Mouse (Mus musculus) CH12.LX (cell line): ENCODE results near the gene Ceacam20. TPM values are rescaled to one million over a fixed set of nuclear protein-coding genes. Genes with fewer than 3 reads are reported as not detected.
"Not testable (repeated sequence)": the region's sequence is repeated elsewhere in the genome, so short reads cannot be mapped to it uniquely, and the experiment has no call there.

ENCODE experiments used
- DNase-seq: peaks from one replicate; pipeline ENCODE4 v3.0.0-alpha.2; 2013; ENCODE audit errors: extremely low read depth
- H3K27ac ChIP-seq: 2 replicates; pipeline ENCODE4 v1.5.1; 2012; ENCODE audit warnings: low read depth, mild to moderate bottlenecking, control low read depth, moderate library complexity; ENCODE audit not compliant: insufficient read depth
- H3K27me3 ChIP-seq: replicated peaks from 2 replicates; pipeline ENCODE3; 2012; ENCODE audit warnings: inconsistent platforms
- H3K36me3 ChIP-seq, 2 experiments: replicated peaks in 1 of 2; 2 replicates each; pipeline versions ENCODE3 to v1.6.1; 2012; ENCODE audit warnings: inconsistent platforms in 1 of 2, low read length in 1 of 2, mild to moderate bottlenecking in 1 of 2, mixed read lengths in 1 of 2, moderate library complexity in 1 of 2; ENCODE audit not compliant: control insufficient read depth in 1 of 2, insufficient read depth in 1 of 2
- H3K4me1 ChIP-seq, 2 experiments: 2 replicates each; pipeline ENCODE4 v1.6.1; 2012; ENCODE audit warnings: inconsistent platforms in 1 of 2, moderate library complexity in 1 of 2; ENCODE audit not compliant: insufficient read depth in 2 of 2, control insufficient read depth in 1 of 2
- H3K4me2 ChIP-seq: 2 replicates; pipeline ENCODE4 v1.6.1; 2012; ENCODE audit warnings: low read depth, mild to moderate bottlenecking, control low read depth; ENCODE audit not compliant: poor library complexity, insufficient read depth, severe bottlenecking
- H3K4me3 ChIP-seq, 3 experiments: fragments of 150-350 bp in 1 of 3; sonication (generic) in 1 of 3; replicated peaks in 1 of 3; 2 replicates each; pipeline versions ENCODE3 to v1.5.1; 2011 to 2012; ENCODE audit warnings: low read depth in 2 of 3, low read length in 2 of 3, mild to moderate bottlenecking in 2 of 3, moderate library complexity in 2 of 3, control low read depth in 1 of 3, improper control_type of control experiment in 1 of 3, inconsistent platforms in 1 of 3, mixed read lengths in 1 of 3; ENCODE audit not compliant: poor library complexity in 1 of 3
- H3K79me2 ChIP-seq: replicated peaks from 2 replicates; pipeline ENCODE4 v1.6.1; 2012; ENCODE audit warnings: mild to moderate bottlenecking, moderate library complexity; ENCODE audit not compliant: control insufficient read depth, poor library complexity, insufficient read depth, severe bottlenecking; ENCODE audit errors: extremely low read depth
- H3K9ac ChIP-seq: 2 replicates; pipeline ENCODE4 v1.6.1; 2012; ENCODE audit warnings: low read depth, mild to moderate bottlenecking, control low read depth, moderate library complexity; ENCODE audit not compliant: insufficient read depth
- H3K9me3 ChIP-seq: replicated peaks from 2 replicates; pipeline ENCODE3; 2012; ENCODE audit warnings: low read length, inconsistent platforms, mixed read lengths
- CHD1 ChIP-seq: IDR thresholded peaks from 2 replicates; pipeline ENCODE4 v1.6.1; 2012; ENCODE audit warnings: low read depth, low read length, improper control_type of control experiment, inconsistent platforms
- CHD2 ChIP-seq: IDR thresholded peaks from 2 replicates; pipeline ENCODE4 v1.6.1; 2011; ENCODE audit warnings: low read length, improper control_type of control experiment
- ETS1 ChIP-seq: conservative IDR thresholded peaks from 2 replicates; pipeline ENCODE4 v1.6.1; 2012; ENCODE audit warnings: low read depth, mild to moderate bottlenecking, inconsistent platforms, low read length, improper control_type of control experiment, moderate library complexity
- HCFC1 ChIP-seq: IDR thresholded peaks from 2 replicates; pipeline ENCODE4 v1.6.1; 2012; ENCODE audit warnings: low read depth, mild to moderate bottlenecking, inconsistent platforms, low read length, improper control_type of control experiment
- IRF4 ChIP-seq: IDR thresholded peaks from 2 replicates; pipeline ENCODE4 v1.6.1; 2014; ENCODE audit warnings: low read depth, mild to moderate bottlenecking, inconsistent platforms, low read length, improper control_type of control experiment
- JUND ChIP-seq: conservative IDR thresholded peaks from 2 replicates; pipeline ENCODE4 v1.6.1; 2011; ENCODE audit warnings: low read depth, low read length, improper control_type of control experiment
- KAT2A ChIP-seq: IDR thresholded peaks from 2 replicates; pipeline ENCODE4 v1.6.1; 2012; ENCODE audit warnings: low read length, improper control_type of control experiment, inconsistent platforms; ENCODE audit not compliant: insufficient replicate concordance
- MAFK ChIP-seq: IDR thresholded peaks from 2 replicates; pipeline ENCODE4 v1.6.1; 2011; ENCODE audit warnings: low read length, improper control_type of control experiment; ENCODE audit not compliant: insufficient replicate concordance
- MAZ ChIP-seq: IDR thresholded peaks from 2 replicates; pipeline ENCODE4 v1.6.1; 2012; ENCODE audit warnings: low read depth, mild to moderate bottlenecking, inconsistent platforms, low read length, improper control_type of control experiment, moderate library complexity
- MEF2A ChIP-seq: IDR thresholded peaks from 2 replicates; pipeline ENCODE4 v1.6.1; 2014; ENCODE audit warnings: low read depth, mild to moderate bottlenecking, inconsistent platforms, low read length, improper control_type of control experiment, borderline replicate concordance
- MXI1 ChIP-seq: IDR thresholded peaks from 2 replicates; pipeline ENCODE4 v1.6.1; 2011; ENCODE audit warnings: mild to moderate bottlenecking, low read depth, low read length, improper control_type of control experiment
- NELFE ChIP-seq: IDR thresholded peaks from 2 replicates; pipeline ENCODE4 v1.6.1; 2011; ENCODE audit warnings: low read depth, low read length, improper control_type of control experiment
- SIN3A ChIP-seq: IDR thresholded peaks from 2 replicates; pipeline ENCODE4 v1.6.1; 2012; ENCODE audit warnings: low read length, improper control_type of control experiment, inconsistent platforms
- TCF12 ChIP-seq: IDR thresholded peaks from 2 replicates; pipeline ENCODE4 v1.6.1; 2014; ENCODE audit warnings: low read depth, mild to moderate bottlenecking, inconsistent platforms, low read length, improper control_type of control experiment
- UBTF ChIP-seq: IDR thresholded peaks from 2 replicates; pipeline ENCODE4 v1.6.1; 2012; ENCODE audit warnings: low read depth, mild to moderate bottlenecking, inconsistent platforms, low read length, improper control_type of control experiment, moderate library complexity
- USF2 ChIP-seq: conservative IDR thresholded peaks from 2 replicates; pipeline ENCODE4 v1.6.1; 2011; ENCODE audit warnings: low read depth, low read length, improper control_type of control experiment
- ZC3H11A ChIP-seq: IDR thresholded peaks from 2 replicates; pipeline ENCODE4 v1.6.1; 2012; ENCODE audit warnings: low read depth, mild to moderate bottlenecking, inconsistent platforms, low read length, improper control_type of control experiment
- dilution Hi-C: fragments of 300-500 bp; cut with MboI; formaldehyde crosslinking; loops from 2 replicates; pipeline ENCODE4 v1.14.3; 2020; ENCODE audit warnings: low sequenced_read_pairs; ENCODE audit not compliant: extremely low pct_unique_long_range_greater_than_20kb, extremely low pct_ligation_motif_present
- in situ Hi-C: fragments of 300-500 bp; cut with MboI; formaldehyde crosslinking; loops from 3 replicates; pipeline ENCODE4 v1.14.3; 2019; ENCODE audit warnings: low sequenced_read_pairs, low pct_ligation_motif_present, low pct_unique_long_range_greater_than_20kb, mixed read lengths
- polyA plus RNA-seq: library from polyadenylated mRNA; unstranded; fragments of >175 nt; gene quantifications from 2 replicates; pipeline ENCODE4 v1.2.1, GENCODE M21; 2012; ENCODE audit warnings: low read depth; ENCODE audit not compliant: insufficient read length
- total RNA-seq, 2 experiments: library from RNA; depleted of rRNA; stranded (reverse); fragments of 300-350 nt in 1 of 2; fragments of >200 nt in 1 of 2; gene quantifications; 2 replicates each; pipeline ENCODE4 v1.2.3; 2012 to 2014

Ceacam20 gene
- total and polyA plus RNA-seq, 3 experiments: 1.8 to 5.8 (median 4.3) TPM

DNA sequence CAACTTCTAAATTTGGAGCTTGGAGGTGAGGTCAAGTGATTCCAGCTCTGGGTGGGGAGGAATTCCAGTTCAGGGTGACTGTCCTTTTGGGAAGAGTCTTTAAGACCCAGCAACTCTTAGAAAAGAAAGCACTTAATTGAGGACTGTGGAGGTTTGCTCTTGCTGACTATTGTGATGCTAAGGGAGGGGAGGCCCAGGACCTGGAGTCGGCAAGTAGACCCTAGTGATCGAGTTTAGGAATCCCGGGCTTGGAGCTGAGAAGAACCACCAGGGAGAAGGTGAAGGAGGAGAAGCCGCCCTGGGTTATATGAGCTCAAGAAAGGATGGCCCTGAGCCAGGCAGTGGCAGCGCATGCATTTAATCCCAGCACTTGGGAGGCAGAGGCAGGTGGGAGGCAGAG is 36.7 kb upstream of the Ceacam20 start:
- DNase-seq: no peak
- H3K27me3 ChIP-seq: no peaks in the 10 kb centered on the region
- TF ChIP-seq MXI1: no peak
- TF ChIP-seq ZC3H11A: no peak
- TF ChIP-seq HCFC1: no peak
- no peak for TF ChIP-seq NELFE
- TF ChIP-seq SIN3A: no peak
- TF ChIP-seq CHD1: no peak
- TF ChIP-seq IRF4: no peak
- no peak for TF ChIP-seq ETS1
- TF ChIP-seq TCF12: no peak
- no peak for TF ChIP-seq CHD2
- no peak for TF ChIP-seq MEF2A
- TF ChIP-seq UBTF: no peak
- TF ChIP-seq JUND: no peak
- TF ChIP-seq MAZ: no peak
- no peak for TF ChIP-seq MAFK
- no peak for TF ChIP-seq KAT2A
- no peak for TF ChIP-seq USF2
- TF ChIP-seq, all 38 proteins: peak for 0
- dilution Hi-C loops: no loop called here
- in situ Hi-C loops: loop anchor here (5.0 kb wide), 1 partner anchor 51 kb away; no protein-coding TSS in a partner anchor
- H3K4me3 ChIP-seq: no peak overlapping the region
- H3K4me2 ChIP-seq: no peak overlapping the region
- H3K79me2 ChIP-seq: no peaks in the 10 kb centered on the region
- H3K9me3 ChIP-seq: no peaks in the 10 kb centered on the region
- H3K9ac ChIP-seq: no peak overlapping the region
- H3K27ac ChIP-seq: no peak overlapping the region
- H3K4me1 ChIP-seq: peaks cover 3 to 6% of the 10 kb centered on the region in 2 experiments; a peak in 3 of 4 replicates
- H3K36me3 ChIP-seq: no peaks in the 10 kb centered on the region

DNA sequence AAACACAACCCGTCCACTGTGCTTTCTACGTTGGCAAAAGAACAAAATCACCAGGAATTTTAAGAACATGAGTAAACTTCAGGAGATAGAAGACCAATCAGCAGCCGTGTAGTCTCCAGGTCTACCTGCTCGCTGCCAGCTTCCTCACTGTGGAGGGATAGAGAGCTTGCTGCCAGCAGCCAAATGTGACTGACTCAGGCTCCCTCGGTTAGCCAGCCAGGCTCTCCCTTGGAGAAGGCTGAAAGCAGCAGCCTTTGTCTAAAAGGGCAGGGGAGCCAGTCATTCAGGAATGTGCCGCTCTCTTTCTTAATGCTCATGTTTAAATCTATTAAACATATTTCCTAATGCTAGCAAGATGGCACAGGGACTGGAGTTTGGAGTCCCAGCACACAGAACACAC is 34.7 kb upstream of the Ceacam20 start:
- H3K79me2 ChIP-seq, H3K9ac ChIP-seq, H3K27ac ChIP-seq, H3K4me3 ChIP-seq, H3K4me2 ChIP-seq, H3K27me3 ChIP-seq, H3K36me3 ChIP-seq, DNase-seq, H3K9me3 ChIP-seq, dilution Hi-C loops, in situ Hi-C loops: not testable (repeated sequence)
- peaks cover 8 to 11% of the 10 kb centered on the region in 2 experiments; a peak in 3 of 4 replicates for H3K4me1 ChIP-seq
